Mouse (Mus musculus) CH12.LX (cell line): Measurements from ENCODE around the gene Arpp21. TPM values are rescaled to one million over a fixed set of nuclear protein-coding genes. Genes with fewer than 3 reads are reported as not detected.

Experiments used
- DNase-seq: peaks from one replicate; pipeline ENCODE4 v3.0.0-alpha.2; 2013; ENCODE audit errors: extremely low read depth
- H3K27ac ChIP-seq: 2 replicates; pipeline ENCODE4 v1.5.1; 2012; ENCODE audit warnings: low read depth, mild to moderate bottlenecking, control low read depth, moderate library complexity; ENCODE audit not compliant: insufficient read depth
- H3K27me3 ChIP-seq: replicated peaks from 2 replicates; pipeline ENCODE3; 2012; ENCODE audit warnings: inconsistent platforms
- H3K36me3 ChIP-seq, 2 experiments: replicated peaks in 1 of 2; 2 replicates each; pipeline versions ENCODE3 to v1.6.1; 2012; ENCODE audit warnings: inconsistent platforms in 1 of 2, low read length in 1 of 2, mild to moderate bottlenecking in 1 of 2, mixed read lengths in 1 of 2, moderate library complexity in 1 of 2; ENCODE audit not compliant: control insufficient read depth in 1 of 2, insufficient read depth in 1 of 2
- H3K4me1 ChIP-seq, 2 experiments: 2 replicates each; pipeline ENCODE4 v1.6.1; 2012; ENCODE audit warnings: inconsistent platforms in 1 of 2, moderate library complexity in 1 of 2; ENCODE audit not compliant: insufficient read depth in 2 of 2, control insufficient read depth in 1 of 2
- H3K4me2 ChIP-seq: 2 replicates; pipeline ENCODE4 v1.6.1; 2012; ENCODE audit warnings: low read depth, mild to moderate bottlenecking, control low read depth; ENCODE audit not compliant: poor library complexity, insufficient read depth, severe bottlenecking
- H3K4me3 ChIP-seq, 3 experiments: fragments of 150-350 bp in 1 of 3; sonication (generic) in 1 of 3; replicated peaks in 1 of 3; 2 replicates each; pipeline versions ENCODE3 to v1.5.1; 2011 to 2012; ENCODE audit warnings: low read depth in 2 of 3, low read length in 2 of 3, mild to moderate bottlenecking in 2 of 3, moderate library complexity in 2 of 3, control low read depth in 1 of 3, improper control_type of control experiment in 1 of 3, inconsistent platforms in 1 of 3, mixed read lengths in 1 of 3; ENCODE audit not compliant: poor library complexity in 1 of 3
- H3K79me2 ChIP-seq: replicated peaks from 2 replicates; pipeline ENCODE4 v1.6.1; 2012; ENCODE audit warnings: mild to moderate bottlenecking, moderate library complexity; ENCODE audit not compliant: control insufficient read depth, poor library complexity, insufficient read depth, severe bottlenecking; ENCODE audit errors: extremely low read depth
- H3K9ac ChIP-seq: 2 replicates; pipeline ENCODE4 v1.6.1; 2012; ENCODE audit warnings: low read depth, mild to moderate bottlenecking, control low read depth, moderate library complexity; ENCODE audit not compliant: insufficient read depth
- H3K9me3 ChIP-seq: replicated peaks from 2 replicates; pipeline ENCODE3; 2012; ENCODE audit warnings: low read length, inconsistent platforms, mixed read lengths
- CHD1 ChIP-seq: IDR thresholded peaks from 2 replicates; pipeline ENCODE4 v1.6.1; 2012; ENCODE audit warnings: low read depth, low read length, improper control_type of control experiment, inconsistent platforms
- EP300 ChIP-seq: IDR thresholded peaks from 2 replicates; pipeline ENCODE4 v1.6.1; 2011; ENCODE audit warnings: low read length, improper control_type of control experiment
- JUND ChIP-seq: conservative IDR thresholded peaks from 2 replicates; pipeline ENCODE4 v1.6.1; 2011; ENCODE audit warnings: low read depth, low read length, improper control_type of control experiment
- MAX ChIP-seq: IDR thresholded peaks from 2 replicates; pipeline ENCODE4 v1.6.1; 2011; ENCODE audit warnings: low read length, improper control_type of control experiment
- MAZ ChIP-seq: IDR thresholded peaks from 2 replicates; pipeline ENCODE4 v1.6.1; 2012; ENCODE audit warnings: low read depth, mild to moderate bottlenecking, inconsistent platforms, low read length, improper control_type of control experiment, moderate library complexity
- MYC ChIP-seq: IDR thresholded peaks from 2 replicates; pipeline ENCODE4 v1.6.1; 2011; ENCODE audit warnings: low read depth, mild to moderate bottlenecking, improper control_type of control experiment, low read length
- NELFE ChIP-seq: IDR thresholded peaks from 2 replicates; pipeline ENCODE4 v1.6.1; 2011; ENCODE audit warnings: low read depth, low read length, improper control_type of control experiment
- NRF1 ChIP-seq: IDR thresholded peaks from 2 replicates; pipeline ENCODE4 v1.6.1; 2014; ENCODE audit warnings: low read depth, mild to moderate bottlenecking, inconsistent platforms, low read length, improper control_type of control experiment, moderate library complexity
- PAX5 ChIP-seq: IDR thresholded peaks from 2 replicates; pipeline ENCODE4 v1.6.1; 2012; ENCODE audit warnings: low read length, inconsistent platforms, mixed read lengths
- RCOR1 ChIP-seq: conservative IDR thresholded peaks from 2 replicates; pipeline ENCODE4 v1.6.1; 2012; ENCODE audit warnings: low read depth, mild to moderate bottlenecking, inconsistent platforms, low read length, improper control_type of control experiment
- TCF12 ChIP-seq: IDR thresholded peaks from 2 replicates; pipeline ENCODE4 v1.6.1; 2014; ENCODE audit warnings: low read depth, mild to moderate bottlenecking, inconsistent platforms, low read length, improper control_type of control experiment
- USF1 ChIP-seq: IDR thresholded peaks from 2 replicates; pipeline ENCODE4 v1.6.1; 2014; ENCODE audit warnings: low read depth, mild to moderate bottlenecking, inconsistent platforms, low read length, improper control_type of control experiment
- USF2 ChIP-seq: conservative IDR thresholded peaks from 2 replicates; pipeline ENCODE4 v1.6.1; 2011; ENCODE audit warnings: low read depth, low read length, improper control_type of control experiment
- ZC3H11A ChIP-seq: IDR thresholded peaks from 2 replicates; pipeline ENCODE4 v1.6.1; 2012; ENCODE audit warnings: low read depth, mild to moderate bottlenecking, inconsistent platforms, low read length, improper control_type of control experiment
- ZKSCAN1 ChIP-seq: IDR thresholded peaks from 2 replicates; pipeline ENCODE4 v1.6.1; 2012; ENCODE audit warnings: low read depth, inconsistent platforms, low read length, improper control_type of control experiment, borderline replicate concordance
- ZMIZ1 ChIP-seq: IDR thresholded peaks from 2 replicates; pipeline ENCODE4 v1.6.1; 2012; ENCODE audit warnings: low read depth, mild to moderate bottlenecking, inconsistent platforms, low read length, improper control_type of control experiment
- dilution Hi-C: fragments of 300-500 bp; cut with MboI; formaldehyde crosslinking; loops from 2 replicates; pipeline ENCODE4 v1.14.3; 2020; ENCODE audit warnings: low sequenced_read_pairs; ENCODE audit not compliant: extremely low pct_unique_long_range_greater_than_20kb, extremely low pct_ligation_motif_present
- in situ Hi-C: fragments of 300-500 bp; cut with MboI; formaldehyde crosslinking; loops from 3 replicates; pipeline ENCODE4 v1.14.3; 2019; ENCODE audit warnings: low sequenced_read_pairs, low pct_ligation_motif_present, low pct_unique_long_range_greater_than_20kb, mixed read lengths
- polyA plus RNA-seq: library from polyadenylated mRNA; unstranded; fragments of >175 nt; gene quantifications from 2 replicates; pipeline ENCODE4 v1.2.1, GENCODE M21; 2012; ENCODE audit warnings: low read depth; ENCODE audit not compliant: insufficient read length
- total RNA-seq, 2 experiments: library from RNA; depleted of rRNA; stranded (reverse); fragments of 300-350 nt in 1 of 2; fragments of >200 nt in 1 of 2; gene quantifications; 2 replicates each; pipeline ENCODE4 v1.2.3; 2012 to 2014

Arpp21 gene
- total and polyA plus RNA-seq, 3 experiments: not detected

- dilution Hi-C loops: no loop called here
- Histone ChIP-seq H3K9me3 (peaks cover 64% of the 10 kb centered on the region), H3K4me2 (no peak overlapping the region), H3K27ac (no peak overlapping the region), H3K36me3 (no peaks in the 10 kb centered on the region), H3K9ac (no peak overlapping the region), H3K79me2 (no peaks in the 10 kb centered on the region), H3K4me1 (no peaks in the 10 kb centered on the region), H3K27me3 (no peaks in the 10 kb centered on the region), H3K4me3 (no peak overlapping the region)
- no peak for TF ChIP-seq EP300
- TF ChIP-seq MAZ: no peak
- TF ChIP-seq NELFE: no peak
- TF ChIP-seq PAX5: no peak
- TF ChIP-seq JUND: no peak
- TF ChIP-seq USF2: no peak
- TF ChIP-seq ZC3H11A: no peak
- TF ChIP-seq MYC: no peak
- in situ Hi-C loops: no loop called here
- no peak for DNase-seq
Observed at GRCm38 (mm10) chr9:112100841-112101595, 134.7 kb downstream of the Arpp21 start.

DNA sequence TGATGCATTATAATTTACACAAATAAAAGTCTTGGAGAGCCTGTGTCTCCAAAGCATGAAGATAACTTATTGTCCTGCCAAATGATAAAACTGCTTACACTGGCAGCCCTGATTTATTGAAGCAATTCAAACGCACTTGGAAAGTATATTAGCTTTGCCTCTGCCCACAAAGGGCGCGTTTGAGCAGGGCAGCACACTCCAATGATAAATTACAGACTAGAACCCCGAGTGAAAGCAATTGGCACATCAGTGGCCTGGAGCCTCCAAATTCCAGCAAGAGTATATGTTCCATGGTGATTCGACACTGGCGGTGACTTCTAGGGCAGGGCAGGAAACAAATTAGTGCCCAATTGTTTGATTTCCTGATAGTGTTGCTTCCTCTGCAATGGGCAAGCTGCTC lies 137.5 kb downstream of the Arpp21 start:
- in situ Hi-C loops: no loop called here
- no peak for DNase-seq
- TF ChIP-seq USF2: no peak
- TF ChIP-seq MAX: no peak
- TF ChIP-seq EP300: no peak
- no peak for TF ChIP-seq ZMIZ1
- TF ChIP-seq ZC3H11A: no peak
- no peak for TF ChIP-seq ZKSCAN1
- TF ChIP-seq TCF12: no peak
- TF ChIP-seq NRF1: no peak
- no peak for TF ChIP-seq JUND
- TF ChIP-seq USF1: no peak
- no peak for TF ChIP-seq CHD1
- no peak for TF ChIP-seq RCOR1
- H3K4me2 ChIP-seq: no peak overlapping the region
- H3K27ac ChIP-seq: no peak overlapping the region
- dilution Hi-C loops: no loop called here
- H3K9ac ChIP-seq: no peak overlapping the region
- no peaks in the 10 kb centered on the region for H3K79me2 ChIP-seq
- no peaks in the 10 kb centered on the region for H3K36me3 ChIP-seq
- H3K9me3 ChIP-seq: peaks cover 62% of the 10 kb centered on the region
- H3K4me3 ChIP-seq: no peak overlapping the region
- no peaks in the 10 kb centered on the region for H3K27me3 ChIP-seq
- no peaks in the 10 kb centered on the region for H3K4me1 ChIP-seq
